Mouse (Mus musculus) bone marrow macrophage, adult 2 months (primary cell): ENCODE measurements around the gene Cyth1.

Experiments
- CTCF ChIP-seq: IDR thresholded peaks from 2 replicates; pipeline ENCODE4 v1.5.1; 2012; ENCODE audit warnings: low read depth, mild to moderate bottlenecking, low read length, moderate library complexity
- POLR2A ChIP-seq: IDR thresholded peaks from 2 replicates; pipeline ENCODE4 v1.6.1; 2012; ENCODE audit warnings: mild to moderate bottlenecking, low read depth, low read length, borderline replicate concordance

DNA sequence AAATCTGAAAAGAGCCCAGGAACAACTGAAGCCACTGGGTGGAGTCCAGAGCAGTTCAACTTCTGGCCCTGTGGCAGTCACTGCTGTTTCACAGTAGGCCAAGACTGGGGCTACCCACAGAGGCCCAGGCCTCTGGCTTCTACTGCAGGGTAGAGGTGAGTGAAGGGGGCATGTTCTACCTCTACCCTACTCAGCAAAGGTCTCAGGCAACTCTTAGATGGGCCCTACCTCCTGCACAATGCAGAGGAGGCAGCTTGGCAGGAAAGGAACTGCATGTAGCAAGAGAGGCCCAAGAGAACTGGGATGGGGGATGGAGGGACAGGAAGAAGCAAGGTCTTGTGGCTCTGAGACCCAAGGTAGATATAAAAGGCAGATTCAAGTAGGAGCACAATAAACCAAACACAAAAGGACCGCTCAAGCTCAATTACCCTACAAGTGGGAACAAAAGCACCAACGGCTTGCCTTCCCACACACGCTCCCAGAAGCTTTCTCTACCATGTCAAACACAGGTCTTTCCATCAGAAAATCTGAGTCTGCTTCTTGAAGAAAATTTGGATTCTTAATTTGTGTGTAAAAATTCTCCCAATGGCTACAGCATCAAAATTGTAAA, 40.9 kb downstream of the Cyth1 start:
- TF ChIP-seq CTCF (no peak), POLR2A (no peak)
